Mouse (Mus musculus) B cell, adult 2 months (primary cell): ENCODE results near the gene Rhobtb1.

Experiments used
- DNase-seq, 2 experiments: peaks; one replicate each; pipeline ENCODE4 v3.0.0; 2022

The Rhobtb1 gene

DNA sequence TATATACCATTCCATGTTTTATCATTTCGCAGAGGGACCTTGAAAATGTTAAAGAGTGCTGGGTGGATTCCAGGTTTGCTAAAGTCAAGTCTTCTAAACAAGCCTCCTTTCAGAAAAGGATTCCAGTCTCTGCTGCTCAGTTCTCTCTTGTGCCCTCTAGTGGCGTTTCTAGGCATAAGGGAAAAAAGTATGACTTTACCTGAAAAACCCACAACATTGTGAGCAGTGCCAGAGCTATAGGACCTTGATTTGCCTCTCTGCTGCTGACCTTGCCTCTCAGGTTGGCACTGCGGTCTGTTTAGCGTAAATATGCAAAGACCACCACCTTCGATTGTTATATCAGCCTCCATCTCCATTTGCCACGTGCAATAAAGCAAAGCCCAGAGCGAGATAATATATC is 13.9 kb downstream of the Rhobtb1 start:
- peak; percentile 40 to 43 for DNase-seq

DNA sequence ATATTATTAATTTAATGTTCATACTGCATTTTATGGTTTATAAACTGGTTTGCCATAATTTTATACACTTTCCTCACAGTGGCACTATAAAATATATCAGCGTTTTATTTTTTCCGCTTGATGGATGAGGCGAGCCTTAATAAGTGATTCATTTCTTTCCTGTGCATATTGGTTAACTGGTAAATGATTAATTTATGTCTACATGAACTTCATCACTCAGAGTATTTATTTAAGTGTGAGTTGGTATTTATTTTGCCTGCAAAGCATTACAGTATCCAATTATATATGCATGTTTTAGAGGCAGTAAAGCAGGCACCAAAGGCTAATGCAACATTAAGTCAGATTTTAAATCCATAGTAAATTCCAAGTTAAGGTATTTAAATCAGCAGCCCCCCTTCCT is 14.6 kb downstream of the Rhobtb1 start:
- no peak for DNase-seq

- DNase-seq: no peak
These were observed 15.3 kb downstream of the Rhobtb1 start for GRCm38 (mm10) chr10:69166514-69166913.

GRCm38 (mm10) chr10:69172412-69172811 is 21.2 kb downstream of the Rhobtb1 start:
- DNase-seq: no peak

DNA sequence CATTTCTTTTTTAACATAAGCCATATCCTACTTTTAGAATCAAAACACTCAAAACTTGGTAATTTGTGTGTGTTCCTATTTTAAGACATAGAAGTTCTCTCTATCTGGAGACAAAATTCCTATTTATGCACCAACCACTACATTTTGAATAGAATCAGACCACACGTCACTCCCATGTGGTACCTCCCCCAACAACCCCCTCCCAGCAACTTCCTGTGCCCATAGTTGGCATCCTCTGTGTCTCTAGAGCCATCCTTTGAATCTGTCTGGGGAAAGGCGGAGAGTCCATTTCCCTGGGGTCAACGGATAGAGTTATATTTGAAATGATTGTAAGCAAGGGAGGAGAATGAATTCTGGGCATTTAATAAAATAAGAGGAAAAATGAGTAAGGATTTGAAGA is 24.9 kb downstream of the Rhobtb1 start:
- DNase-seq: no peak

GRCm38 (mm10) chr10:69179341-69179740 is 28.1 kb downstream of the Rhobtb1 start:
- no peak for DNase-seq

GRCm38 (mm10) chr10:69180997-69181396 is 29.8 kb downstream of the Rhobtb1 start:
- DNase-seq: no peak

- no peak for DNase-seq
These were observed 33.7 kb downstream of the Rhobtb1 start for GRCm38 (mm10) chr10:69184903-69185302.

DNA sequence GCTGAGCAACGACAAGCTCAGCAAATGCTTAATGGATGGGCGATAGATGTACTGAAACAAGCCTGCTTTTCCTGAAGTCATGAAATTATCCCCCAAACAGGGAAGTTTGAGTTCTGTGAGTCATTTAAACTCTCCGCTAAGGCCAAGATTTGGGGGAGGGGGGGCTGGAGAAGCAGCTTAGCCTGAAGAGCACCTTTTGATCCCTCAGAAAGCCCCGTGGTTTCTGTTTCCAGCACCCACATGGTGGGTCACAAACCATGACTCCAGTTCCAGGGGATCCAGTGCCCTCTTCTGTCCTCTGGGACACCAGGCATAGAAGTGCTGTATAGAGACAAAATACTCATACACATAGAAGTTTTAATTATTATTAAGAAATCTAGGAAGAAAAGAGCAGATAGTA is 34.2 kb downstream of the Rhobtb1 start:
- DNase-seq: no peak

DNA sequence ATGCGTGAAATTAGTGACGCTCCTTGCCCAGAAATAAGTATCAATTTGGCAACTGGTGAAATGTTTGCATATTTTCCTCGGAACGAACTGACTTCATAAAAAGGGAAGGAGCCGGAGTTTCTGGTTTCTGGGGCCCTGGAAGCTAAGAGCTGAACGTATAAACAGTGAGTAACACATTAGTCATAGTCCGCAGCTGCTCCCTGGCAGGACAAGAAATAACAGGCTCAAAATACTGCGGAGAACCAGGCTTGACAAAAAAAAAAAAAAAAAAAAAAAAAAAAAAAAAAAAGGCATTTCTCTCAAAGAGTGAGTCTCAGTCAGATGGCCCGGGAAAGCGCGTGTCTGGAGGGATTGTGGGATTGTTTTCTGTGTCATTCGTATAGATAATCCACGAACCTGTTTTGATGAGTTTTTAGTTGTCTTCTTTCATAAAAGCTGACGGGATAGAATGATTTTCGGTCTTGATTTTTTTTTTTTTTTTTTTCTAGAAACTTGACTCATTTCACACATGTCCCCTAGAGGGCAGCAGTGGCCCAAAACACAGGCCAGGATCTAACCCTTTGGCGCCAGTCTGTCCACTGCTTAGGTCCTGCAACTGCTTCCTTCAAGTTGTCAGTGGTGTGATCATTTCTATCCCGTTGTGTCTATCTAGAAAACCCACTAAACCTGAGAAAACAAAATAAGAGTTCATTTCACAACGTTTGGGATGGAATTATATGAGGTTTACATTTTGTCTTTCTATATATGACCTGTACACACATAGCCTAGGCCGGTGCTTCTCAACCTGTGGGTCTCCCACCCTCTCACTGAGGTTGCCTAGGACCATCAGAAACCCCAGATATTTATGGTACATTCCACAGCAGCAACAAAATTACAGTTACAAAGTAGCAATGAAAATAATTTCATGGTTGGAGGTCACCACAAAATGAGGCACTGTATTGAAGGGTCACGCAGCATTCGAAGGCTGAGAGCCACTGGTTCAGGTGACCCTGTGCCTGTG is 35.0 kb downstream of the Rhobtb1 start:
- peak; percentile 72 to 73 for DNase-seq

DNA sequence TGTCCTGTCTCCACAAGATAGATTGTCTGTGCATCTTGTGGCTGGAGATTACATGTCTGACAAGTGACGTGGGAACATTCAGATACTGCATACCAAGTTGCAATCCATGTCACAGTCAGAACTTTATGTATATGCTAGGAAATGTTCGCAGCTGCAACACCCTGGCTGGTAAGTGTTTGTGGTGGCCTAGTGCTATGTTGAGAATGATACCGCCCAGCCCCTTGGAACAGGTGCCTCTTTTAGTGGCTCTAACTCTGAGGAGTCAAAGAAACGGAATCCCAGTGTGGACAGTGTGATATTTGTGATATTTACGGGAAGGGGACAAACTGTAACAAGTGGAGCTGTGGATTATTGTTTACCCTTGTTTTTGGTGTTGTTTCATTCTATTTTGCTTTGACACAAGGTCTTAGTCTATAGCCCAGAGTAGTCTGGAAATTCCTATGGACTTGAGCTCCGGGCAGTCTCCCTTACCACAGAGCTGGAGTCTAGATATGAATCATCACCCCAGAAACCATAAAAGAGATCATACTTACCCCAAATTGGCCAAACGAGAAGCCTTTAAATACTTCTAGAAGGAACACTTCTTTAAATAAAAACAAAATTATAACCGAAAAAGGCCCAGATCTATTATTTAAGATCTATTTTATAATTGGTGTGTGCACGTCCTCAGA is 36.7 kb downstream of the Rhobtb1 start:
- no peak for DNase-seq

GRCm38 (mm10) chr10:69190434-69191160 is 39.4 kb downstream of the Rhobtb1 start:
- no peak for DNase-seq

GRCm38 (mm10) chr10:69192266-69192665 is 41.0 kb downstream of the Rhobtb1 start:
- no peak for DNase-seq

DNA sequence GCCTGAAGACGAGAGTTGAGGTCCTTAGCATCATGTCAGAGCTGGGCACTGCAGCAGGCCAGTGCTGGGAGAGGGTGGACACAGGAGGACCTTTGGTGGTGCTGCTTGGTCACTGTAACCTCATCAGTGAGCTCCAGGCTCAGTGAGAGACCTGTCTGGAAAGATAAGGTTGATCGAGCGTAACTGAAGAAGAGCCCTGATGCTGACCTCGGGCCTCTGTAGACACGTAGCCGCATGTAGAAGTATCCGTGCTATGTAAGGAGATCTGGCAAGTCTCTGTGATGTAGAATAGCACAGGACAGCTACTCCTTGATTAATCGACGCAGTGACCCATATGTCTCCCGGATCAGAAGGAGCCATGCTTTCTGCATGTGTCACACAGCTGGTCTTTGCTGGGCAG is 42.5 kb downstream of the Rhobtb1 start:
- no peak for DNase-seq

- no peak for DNase-seq
These were observed 53.6 kb downstream of the Rhobtb1 start for GRCm38 (mm10) chr10:69204677-69205400.

DNA sequence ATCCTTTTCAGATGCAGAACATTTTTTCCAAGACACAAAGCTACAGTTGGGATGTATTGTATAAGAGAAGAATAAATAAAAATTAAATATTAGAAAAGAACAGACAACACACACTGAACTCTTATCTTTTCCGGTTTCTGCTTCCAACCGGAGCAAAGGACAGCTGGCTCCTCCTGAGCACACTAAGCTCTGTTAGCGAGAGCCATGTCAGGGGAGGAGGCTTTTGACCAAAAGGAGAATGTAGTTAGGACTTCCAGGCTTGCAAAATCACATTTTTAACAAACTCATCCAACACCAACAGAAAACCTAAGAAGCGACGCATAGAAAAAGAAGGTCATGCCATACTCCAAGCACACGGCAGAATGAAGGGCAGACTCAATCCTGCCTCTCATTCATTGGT is 54.8 kb downstream of the Rhobtb1 start:
- DNase-seq: no peak

DNA sequence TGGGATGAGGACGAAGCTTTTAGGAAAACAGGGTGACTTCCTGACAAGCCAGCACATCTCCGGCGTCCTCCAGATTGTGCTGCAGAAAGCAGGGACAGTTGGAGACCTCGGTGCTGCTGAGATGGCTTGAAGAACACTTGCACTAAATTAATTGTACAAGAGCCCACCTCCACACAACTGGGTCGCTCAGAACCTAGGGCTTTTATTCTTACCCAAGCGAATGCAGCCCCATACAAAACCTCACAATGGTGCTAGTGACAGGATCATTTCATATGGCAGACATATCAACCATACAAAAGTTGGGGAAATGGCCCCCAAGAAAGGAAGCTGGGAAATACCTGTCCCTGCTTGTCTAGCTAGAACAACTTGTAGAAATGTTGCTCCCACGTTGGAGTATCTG is 56.2 kb downstream of the Rhobtb1 start:
- no peak for DNase-seq

DNA sequence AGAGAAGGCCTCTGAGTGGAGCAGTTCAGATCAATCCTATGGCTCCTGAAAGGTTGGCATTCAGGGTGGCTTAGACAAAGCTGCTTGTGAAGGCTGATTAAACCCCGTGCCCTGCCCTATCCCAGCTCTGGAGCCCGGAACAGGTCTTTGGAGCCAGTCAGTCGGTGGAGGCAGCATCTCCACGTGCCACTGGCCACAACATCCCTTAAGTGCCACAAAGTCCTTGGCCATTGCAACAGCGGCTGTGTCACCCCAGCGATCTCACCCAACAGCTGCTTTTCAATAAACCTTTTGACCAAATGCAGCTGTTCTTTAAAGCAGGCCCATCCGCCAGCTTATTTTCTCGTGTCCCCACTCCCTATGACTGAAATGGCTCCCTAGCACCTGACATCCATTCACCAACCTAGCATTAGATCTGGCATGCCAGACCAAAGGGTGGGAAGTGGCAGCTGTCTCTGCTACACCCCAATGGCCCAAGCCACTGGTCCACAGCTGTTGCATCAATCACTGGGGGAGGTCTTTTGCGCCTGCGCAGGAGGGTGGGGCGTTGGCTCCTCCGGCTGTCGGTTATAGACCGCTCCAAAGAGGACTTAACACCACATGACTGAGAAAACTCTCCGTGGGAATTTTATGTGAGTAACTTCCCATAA is 56.9 kb downstream of the Rhobtb1 start:
- no peak for DNase-seq

DNA sequence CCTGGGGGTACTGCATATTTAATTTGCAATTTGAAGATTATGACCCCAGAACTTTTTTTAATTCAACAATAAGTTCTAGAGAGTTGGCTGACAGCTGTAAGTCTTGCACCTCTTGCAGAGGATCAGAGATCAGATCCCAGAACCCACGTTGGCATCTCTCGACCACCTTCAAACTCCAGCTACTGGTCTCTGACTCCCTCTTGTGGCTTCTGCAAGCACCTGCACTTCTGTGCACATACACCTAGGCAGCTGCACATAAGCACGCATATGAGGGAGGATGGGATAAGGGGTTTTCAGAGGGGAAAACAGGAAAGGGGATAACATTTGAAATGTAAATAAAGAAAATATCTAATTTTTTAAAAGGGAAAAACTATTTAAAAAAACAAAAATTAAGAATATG is 57.5 kb downstream of the Rhobtb1 start:
- DNase-seq: no peak

DNA sequence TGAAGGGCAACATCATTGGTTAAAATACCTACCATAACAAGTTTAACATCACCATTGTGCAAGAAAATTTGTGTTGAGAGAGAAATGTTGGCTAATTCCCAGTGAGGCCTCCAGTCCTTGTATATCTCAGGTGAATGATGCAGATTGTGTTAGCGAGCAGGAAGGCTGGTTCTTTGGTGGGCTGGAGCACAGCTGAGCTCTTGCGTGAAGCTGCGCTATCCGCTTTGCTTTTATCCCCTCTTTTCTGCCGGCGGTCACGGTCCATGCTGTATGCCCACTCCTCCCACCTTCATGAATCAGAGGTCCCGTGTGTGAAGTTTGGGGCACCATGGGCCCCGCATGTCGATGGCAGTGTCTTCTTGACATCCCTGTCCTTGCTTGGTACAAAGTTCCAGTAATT is 58.8 kb downstream of the Rhobtb1 start:
- DNase-seq: no peak

DNA sequence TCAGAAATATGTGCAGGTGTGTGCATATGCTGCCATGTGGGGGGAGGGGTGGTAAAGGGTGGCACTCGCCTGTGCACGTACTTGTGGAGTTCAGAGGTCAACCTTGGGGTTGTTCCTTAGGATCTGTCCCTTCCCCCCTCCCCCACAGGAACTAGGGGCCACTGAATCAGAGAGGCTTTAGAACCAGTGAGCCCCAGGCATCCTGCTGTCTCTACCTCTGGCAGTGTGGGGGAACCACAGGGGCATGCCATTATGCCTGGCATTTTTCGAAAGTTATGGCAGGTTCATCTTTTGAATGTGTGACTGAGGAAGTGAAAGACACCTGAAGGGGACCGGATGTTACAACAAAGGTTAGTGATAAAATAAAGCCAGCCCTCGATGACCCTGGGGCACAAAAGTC is 59.4 kb downstream of the Rhobtb1 start:
- DNase-seq: peak; percentile 32 to 34

DNA sequence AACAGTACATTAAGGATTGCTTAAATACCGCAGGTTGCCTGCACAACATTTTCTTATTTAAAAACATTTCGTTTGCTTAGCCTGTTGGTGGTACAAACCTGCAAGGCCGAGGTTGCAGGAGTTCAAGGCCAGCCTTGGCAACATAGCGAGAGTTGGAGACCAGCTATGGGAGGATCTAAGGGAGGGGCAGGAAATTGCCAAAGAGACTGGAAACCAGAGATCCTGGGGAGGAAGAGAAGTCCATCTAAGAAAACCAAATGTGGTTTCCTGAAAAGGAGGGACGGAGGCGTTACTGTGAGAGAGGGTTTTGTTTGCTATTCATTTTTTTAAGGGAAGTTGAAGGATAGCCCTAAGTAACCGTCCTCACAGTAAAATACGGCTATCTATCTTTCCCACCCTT is 60.3 kb downstream of the Rhobtb1 start:
- peak; percentile 9 to 26 for DNase-seq
